Mouse (Mus musculus): ENCODE data around the gene Spire2.

The Spire2 gene

DNA sequence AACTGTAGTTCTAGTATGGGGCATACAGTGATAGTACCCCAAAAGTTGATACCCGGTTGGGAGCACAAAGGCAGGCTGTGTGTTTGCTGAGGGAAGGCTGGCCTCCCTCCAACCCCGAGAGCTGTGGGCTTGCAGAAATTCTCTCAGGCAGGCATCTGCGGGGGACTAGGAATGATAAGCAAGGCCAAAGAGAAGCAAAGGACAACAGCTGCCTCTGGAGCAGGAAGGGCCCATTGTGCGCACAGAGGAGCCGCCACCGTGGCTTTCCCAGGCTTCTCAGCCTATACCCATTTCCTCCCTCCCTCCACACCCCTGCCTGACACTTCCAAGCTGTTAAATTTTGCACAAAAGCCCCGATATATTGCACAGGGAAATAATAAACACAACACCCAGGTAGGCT lies 1.4 kb downstream of the Spire2 start:
- no peak for DNase-seq (ENCODE audit: low spot score)

DNA sequence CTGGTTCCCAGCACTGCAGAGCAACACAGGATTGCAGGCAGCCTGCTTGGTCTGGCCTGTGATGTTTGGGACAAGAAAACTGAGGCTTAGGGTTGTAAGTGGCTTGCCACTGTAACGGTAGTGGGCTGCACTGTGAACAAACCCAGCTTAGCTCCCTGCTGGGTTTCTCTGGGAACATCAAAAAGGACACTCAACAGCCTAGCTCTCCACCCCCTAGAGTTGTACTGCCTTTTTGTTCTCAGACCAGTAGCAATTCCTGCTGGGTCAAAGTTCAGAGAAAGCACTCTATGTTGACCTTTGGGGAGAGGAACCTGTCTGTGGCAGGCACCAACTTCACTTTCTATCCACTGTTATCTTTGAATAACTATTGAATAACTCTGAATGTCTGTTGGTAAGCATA lies 2.0 kb downstream of the Spire2 start:
- no peak for DNase-seq (ENCODE audit: low spot score)

DNA sequence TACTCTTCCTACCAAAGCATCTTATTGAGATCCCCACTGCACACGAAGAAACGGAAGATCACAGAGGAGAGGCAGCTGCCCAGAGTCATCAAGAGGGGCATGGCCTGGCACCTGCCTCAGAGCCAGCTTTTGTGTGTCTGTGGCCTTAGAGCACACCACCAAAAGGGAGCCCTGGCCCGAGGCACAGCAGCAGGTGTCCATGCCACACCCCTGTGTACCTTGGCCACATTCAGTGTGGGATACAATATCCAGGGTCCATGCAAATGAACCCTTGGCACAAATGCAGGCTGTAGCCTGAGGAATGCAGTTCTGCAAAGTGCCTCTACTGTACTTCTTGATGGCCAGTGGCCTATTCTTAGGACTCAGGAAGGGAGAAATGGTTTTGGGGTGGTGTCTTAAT lies 5.0 kb downstream of the Spire2 start:
- DNase-seq (ENCODE audit: low spot score) = no peak

DNA sequence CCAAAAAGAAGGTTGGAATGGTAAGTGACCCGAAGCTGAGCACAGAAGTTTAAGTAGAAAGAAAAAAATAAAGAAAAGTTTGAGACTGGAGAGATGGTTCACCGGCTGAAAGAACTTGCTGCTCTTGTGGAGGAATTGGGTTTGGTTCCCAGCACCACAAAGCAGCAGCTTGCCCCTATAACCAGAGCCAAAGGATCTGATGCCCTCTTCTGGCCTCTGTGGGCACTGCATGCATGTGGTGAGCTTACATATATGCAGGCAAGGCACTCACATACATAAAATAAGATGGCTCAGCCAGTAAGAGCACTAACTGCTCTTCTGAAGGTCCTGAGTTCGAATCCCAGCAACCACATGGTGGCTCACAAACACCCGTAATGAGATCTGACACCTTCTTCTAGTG lies 7.6 kb downstream of the Spire2 start:
- no peak for DNase-seq (ENCODE audit: low spot score)

DNA sequence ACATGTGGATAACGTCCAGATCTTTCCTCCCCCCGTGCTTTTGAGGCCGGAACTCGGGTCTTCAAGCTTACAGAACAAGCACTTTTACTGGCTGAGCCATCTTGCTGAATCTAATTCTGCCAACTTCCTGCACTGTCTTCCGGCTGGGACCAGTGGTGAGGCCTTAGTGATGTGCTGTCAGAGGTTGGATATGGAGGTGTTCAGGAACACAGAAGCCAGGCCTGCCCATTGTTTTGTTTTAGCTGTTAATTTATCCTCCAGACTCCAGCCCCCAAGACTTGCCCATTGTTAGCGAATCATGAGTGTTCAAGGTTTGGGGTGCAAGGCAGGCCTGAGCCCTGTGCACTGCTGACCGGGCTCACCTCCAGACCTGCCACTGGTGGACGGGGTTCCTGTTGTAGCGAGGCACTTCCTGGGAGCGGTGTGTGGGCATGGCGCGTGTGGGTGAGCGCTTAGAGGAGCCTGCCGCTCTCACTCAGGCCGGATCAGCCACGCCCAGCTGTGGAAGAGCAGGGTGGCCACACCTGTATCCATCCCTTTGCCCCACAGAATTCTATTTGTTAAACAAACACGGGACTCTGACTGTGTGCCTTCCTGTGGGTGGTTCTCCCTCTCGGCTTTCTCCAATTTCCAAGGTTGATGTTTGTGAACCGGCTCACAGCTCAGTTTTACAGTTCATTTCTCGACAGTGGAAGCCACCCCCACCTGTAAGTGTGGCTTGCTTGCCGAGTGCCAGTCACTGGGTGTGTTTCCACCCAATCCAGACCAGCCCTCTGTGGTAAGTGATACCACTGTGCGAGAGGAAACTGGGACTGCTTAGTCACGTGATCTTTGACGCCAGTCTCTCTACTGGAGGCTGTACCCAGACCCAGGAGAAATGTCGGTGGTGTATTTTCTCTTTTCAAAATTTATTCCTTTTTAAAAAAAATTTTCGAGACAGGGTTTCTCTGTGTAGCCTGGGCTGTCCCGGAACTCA lies 8.8 kb downstream of the Spire2 start:
- DNase-seq (ENCODE audit: low spot score) = peak; percentile 73

DNA sequence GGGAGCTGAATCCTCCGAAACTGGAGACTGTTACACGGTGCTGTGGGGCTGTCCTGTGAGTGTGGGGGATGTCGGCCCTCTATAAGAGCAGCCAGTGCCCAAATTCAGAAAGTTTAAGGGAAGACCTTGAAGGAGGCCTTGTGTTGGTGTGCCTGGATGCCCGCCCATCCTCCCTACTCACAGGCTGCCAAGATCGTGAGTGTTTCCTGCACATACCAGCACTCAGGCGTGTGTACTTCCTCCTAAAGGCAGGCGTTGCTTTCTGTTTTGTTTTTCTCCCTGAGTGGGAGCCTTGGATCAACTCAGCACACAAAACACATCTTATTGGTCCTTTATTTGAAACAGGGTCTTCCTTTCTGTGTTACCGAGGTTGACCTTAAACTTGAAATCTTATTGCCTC lies 9.7 kb downstream of the Spire2 start:
- DNase-seq (ENCODE audit: low spot score) = no peak

DNA sequence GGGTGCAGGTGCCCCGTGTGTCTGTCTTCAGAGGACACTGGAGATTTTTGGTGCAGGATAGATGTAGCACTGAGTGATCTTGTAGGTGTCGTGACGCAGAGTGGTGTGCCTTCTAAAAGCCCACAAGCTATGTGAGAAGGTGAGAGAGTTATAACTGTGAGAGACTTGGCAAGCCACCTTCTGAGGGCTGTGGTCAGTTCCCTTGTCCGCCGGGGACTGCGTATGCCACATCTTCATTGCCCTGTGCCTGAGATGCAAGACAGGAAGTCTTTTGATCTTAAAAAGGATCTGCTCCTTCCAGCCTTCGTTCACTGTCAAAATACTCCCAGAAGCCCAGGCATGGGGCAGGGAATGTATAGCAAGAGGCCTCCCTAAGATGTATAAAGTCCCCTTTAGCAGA lies 10.4 kb downstream of the Spire2 start:
- no peak for DNase-seq (ENCODE audit: low spot score)

DNA sequence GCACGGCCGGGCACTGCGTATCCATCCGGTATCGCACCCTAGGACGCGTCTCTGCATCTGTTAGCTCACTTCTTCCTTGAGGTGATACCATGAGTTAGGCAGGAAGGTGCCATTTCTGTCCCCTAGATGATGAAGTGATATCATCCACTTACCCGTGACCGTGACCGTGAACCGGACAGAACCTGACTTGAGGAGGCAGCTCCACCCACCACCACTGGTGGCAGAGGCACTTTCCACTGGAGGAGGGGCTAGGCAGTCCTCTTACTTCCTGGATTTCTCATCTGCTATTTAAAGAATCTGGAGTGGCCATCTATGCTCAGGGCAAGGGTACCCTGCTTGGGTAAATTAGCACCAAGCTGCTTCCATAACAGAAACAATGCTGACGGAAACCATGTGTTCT lies 10.9 kb downstream of the Spire2 start:
- no peak for DNase-seq (ENCODE audit: low spot score)

DNA sequence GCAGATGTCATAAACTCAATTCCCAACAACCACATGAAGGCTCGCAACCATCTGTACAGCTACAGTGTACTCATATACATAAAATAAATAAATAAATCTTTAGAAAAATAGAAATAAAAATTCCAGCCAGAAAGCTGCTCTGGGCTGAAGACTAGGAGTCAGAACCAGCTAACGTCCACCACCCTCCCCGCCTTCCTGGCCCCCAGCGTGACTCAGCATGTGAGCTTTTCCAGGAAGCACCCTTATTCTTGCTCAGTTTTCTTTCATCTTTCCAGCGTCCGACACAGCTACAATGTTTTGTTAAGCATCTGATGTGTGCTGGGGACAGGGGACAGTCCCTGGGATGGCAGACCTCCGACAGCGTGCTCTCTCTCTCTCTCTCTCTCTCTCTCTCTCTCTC lies 12.6 kb downstream of the Spire2 start:
- peak; percentile 39 for DNase-seq (ENCODE audit: low spot score)

DNA sequence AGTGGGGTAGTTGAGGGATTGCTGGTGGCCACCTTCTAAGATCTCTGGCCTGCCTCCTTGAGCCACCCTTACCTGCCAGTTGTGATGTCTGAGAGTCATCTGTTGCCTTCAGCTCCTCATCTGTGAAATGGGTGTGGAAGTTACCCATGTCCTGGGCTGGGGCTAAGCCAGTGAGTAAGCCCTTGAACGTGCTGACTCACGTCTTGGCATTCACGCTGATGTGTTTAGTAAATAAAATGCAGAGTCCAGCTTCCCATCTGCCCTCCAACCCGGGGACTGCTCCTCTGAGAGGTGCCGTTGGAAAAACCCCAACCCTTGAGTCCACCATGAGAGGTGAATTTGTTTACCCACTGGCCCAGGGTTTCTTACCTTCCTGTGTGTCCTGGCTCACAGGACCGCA lies 13.3 kb downstream of the Spire2 start:
- DNase-seq (ENCODE audit: low spot score) = no peak

DNA sequence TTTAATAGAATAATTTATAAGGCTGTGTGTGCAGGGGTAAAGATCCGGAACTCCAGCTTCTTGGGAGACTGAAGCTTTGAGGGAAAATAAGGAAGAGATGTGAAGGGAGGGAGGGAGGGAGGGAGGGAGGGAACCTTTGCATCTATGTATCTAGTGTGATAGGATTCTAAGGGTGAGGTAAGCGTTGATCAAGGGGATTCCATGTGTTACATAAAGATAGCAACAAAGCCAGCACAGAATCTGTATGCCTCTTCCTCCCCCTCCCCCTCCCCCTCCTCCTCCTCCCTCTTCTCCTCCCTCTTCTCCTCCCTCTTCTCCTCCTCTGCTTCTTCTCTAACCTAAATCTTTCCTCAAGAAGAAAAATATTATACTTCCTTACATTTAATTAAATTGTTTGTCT lies 14.8 kb downstream of the Spire2 start:
- DNase-seq (ENCODE audit: low spot score) = no peak

DNA sequence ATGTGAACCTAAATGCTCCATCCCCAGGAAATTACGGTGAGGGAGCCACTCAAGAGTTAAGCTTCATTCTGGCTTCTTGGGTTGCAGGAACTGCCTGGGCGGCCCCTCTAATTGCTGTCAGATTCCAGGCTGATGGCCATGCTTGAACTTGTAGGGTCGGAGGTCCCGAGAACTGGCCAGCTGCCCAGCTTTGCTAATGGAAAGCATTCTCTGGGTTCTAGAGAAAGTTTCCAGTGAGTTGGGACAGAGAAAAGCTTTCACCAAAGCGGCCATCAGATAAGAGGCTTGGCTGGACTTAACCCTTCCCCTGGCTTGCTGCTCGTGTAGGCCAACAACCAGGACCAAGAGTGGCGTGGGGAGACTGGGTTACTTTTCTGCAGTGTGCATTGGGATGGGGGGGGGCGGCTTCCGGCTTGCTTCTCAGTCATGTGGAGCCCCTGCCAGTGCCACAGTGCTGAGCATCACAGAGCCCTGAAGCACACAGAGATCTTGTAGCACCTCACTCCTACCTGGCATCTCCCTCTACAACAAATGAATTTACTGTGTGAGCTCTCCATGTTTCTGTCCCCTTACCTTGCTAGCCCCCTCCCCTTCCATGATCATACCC lies 15.8 kb downstream of the Spire2 start:
- peak; percentile 75 for DNase-seq (ENCODE audit: low spot score)

DNA sequence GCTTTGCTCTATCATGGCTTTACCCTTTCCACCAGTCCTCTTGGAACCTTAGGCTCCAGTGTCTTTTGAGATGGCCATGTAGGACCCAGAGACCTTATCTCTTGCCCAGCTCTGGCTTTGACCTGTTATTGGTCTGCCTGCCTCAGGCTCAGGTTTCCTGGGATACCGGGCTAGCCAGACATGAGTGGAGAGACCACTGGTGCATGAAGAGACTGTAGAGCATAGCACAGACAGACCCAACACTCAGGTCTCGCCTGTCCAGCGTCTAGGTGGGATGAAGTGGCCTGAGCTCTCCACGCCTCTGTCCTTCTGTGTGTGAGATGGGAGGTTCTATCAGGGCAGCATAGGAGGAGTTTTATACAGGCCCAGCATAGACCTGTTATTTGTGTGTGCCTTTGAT lies 16.6 kb downstream of the Spire2 start:
- DNase-seq (ENCODE audit: low spot score) = no peak

DNA sequence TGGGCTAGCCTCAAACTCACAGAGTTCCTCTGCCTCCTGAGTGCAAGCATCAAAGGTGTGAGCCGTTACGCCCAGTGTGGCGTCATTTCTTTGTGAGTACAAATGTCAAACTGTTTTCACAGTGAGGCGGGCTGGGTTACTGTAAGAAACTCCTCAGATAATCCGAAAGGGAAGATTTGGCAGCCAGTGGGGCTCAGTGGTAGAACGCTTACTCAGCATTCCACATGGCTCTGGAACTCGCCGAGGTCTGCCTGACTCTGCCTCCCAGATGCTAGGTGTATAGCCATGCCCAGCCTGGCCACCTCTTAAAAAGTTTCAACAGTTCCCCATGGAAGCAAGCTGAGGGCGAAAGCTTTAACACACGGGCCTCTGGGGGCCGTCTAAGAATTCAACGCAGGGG lies 19.6 kb downstream of the Spire2 start:
- DNase-seq (ENCODE audit: low spot score) = no peak

DNA sequence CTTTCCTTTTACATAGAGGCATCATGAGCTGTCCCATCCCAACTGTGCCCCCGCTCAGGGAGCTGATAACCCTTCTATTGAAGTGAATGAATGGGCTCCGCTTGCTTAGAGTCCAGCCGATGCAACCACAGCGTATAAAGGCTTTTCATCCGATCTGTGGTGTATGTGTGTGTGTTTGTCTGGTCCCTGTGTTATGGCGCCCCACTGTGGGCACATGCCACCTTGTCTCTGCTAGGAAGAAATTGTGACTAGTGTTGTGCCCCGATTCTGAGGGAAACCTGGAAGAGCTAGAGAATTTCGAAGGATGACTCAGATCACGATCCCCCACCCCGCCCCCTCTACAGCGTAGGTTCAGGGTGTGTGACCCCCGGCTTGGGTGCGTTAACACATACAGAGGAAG lies 20.3 kb downstream of the Spire2 start:
- DNase-seq (ENCODE audit: low spot score) = peak; percentile 71

DNA sequence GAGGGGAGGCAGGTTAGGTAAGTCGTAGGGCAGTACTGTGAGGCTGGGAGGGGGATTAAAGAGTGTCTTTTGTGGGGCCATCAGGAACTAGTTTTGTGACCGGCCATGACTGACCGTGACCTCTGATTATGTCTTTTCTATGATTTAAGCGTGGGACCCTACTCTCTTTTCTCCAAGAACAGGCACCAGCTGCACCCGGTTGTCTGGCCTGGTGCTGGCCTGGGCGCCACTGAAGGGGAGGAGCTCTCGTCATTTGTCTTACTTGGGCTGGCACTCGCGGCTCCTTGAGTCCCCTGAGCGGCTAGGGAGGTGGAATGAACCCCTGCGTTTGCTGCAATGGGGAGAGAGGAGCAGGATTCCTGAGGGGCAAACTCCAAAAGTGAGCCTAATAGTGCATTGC lies 20.7 kb downstream of the Spire2 start:
- no peak for DNase-seq (ENCODE audit: low spot score)

DNA sequence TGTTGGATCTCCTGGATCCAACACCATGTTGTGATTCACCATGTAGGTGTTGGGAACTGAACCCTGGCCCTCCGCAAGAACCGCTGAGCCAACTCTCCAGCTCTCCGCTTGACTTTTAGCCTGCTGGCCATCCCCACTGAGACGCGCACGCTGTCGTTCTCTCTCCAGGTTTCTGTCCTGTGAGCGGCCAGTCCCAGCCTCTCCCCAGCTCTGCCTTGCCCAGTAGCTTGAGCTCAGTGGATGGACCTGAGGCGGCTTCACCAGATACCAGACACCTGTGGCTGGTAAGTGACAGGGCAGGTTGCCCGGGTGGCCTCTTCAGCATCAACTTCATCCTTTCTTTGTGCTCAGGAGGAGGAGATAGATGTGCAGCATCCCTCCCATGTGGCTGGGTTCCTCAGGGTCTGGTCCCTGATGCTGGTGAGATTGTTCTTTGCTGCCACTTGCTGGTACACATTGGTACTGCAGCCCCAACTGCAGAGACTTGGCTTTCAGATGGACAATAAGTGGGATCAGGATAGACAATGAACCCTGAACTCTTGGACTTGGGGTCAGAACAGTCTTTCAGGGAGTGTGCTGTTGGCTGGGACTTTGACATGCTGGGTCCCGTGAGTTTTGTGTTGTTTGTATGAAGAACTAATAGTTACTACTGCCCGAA lies 28.7 kb downstream of the Spire2 start:
- DNase-seq (ENCODE audit: low spot score) = peak; percentile 74

DNA sequence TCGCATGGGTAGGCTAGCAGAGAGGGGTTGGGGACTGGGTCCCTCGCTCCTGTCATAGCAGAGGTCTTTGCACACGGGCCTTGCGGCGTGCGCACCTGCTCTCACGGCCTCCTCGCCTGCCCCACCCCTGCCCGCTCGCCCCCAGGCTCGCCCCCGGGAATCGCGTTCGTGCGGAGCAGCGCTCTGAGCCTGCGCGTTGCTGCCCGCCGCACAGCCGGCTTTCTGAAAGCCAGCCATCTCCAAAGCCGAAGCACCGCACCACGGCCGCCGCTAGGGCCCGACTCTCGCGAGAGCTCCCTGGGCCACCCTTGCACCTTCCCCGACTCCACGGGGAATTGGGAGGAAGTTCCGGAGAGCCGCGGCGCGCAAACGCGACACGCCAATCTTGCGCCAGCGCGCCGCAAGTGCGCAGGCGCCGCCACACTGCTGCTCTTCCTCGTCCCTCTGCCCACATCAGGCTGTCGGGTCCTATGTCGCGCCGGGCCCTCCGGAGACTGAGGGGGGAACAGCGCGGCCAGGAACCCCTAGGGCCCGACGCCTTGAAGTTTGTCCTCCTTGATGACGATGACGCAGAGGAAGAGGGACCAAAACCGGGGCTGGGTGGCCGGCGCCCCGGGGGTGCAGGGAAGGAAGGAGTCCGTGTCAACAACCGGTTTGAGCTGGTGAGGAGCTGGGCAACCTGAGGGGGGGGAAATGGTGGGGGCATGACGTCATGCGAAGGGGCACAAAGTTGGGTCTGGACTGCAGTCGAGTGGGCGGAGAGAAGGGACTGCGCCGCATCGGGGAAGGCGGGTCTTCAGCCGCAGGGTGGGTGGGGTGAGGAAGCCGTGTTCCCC lies 41.1 kb downstream of the Spire2 start, which contains the start of gene Tcf25:
Gene Tcf25, plus strand, starts transcription at position 351 of the 836 bp plus-strand sequence.
- peak; percentile 96 for DNase-seq (ENCODE audit: low spot score)

DNA sequence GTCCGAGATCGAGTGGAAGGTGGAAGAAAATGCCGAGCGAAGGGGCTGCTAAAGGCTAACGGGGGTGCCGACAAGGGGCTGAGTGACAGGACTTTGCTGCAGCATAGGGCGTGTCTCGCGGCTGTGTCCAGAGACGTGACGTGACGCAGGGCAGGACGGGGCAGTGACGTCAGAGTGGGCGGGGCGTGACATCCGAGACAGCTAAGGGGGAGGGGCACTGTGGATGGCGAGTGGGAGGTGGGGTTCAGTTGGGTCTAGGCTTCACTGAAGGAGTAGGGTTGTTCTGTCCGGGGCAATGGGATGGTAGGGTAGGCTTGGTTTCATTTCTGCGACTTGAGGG lies 41.7 kb downstream of the Spire2 start:
- peak; percentile 95 for DNase-seq (ENCODE audit: low spot score)

DNA sequence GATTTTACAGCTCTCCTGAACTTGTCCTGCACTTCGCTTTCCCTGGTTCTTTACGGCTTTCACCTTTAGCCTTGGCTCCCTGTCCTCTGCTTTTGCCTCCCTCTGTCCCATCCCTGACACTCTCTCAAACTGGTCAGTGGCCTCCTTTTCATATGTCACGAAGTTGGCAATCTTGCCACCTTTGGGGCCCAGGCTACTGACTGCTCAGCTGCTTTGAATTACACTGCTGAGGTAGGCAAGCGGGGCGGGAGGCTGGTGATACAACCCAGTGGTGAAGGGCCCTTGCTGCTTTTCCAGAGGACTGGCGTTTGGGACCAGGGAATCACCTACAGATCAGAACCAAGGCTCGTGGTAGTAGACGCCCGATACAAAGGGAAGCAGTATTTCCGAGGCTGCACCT lies 43.2 kb downstream of the Spire2 start:
- DNase-seq (ENCODE audit: low spot score) = no peak

DNA sequence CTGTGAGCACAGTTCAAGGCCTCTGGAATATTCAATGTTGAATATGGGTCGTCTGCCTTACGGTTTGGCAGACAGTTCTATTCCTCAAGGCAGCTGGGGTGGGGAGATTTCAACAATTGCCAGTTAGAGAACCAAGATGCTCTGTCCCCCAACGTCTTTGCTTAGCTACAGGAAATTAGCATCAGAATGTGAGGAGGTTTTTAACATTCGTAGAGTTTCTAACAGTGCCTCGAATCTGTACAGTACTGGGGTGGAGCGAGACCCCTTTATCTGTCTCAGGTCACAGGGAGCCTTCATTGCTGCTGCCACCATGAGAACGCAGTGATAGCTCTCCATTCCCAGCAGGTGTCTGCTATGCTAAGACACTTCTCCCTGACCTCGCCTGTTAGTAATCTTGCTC lies 43.6 kb downstream of the Spire2 start:
- no peak for DNase-seq (ENCODE audit: low spot score)

DNA sequence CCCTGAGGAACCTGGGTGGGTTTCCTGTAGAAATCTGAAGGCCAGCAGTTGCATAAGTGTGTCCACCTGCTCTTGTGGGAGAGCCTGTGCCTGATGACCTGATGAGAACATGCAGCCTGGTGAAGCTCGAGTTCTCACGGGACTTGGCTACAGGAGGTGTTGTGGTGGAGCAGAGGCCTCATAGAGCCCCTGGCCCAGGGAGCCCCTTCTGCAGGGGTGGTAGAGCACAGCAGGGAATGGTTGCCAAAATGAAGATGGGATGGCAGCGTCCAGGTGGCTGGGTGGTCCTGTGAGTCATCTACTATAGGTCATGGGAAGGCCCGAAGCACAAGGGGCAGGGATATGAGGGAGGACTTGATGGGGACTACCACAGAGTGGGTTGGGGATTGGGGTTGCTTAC lies 49.2 kb downstream of the Spire2 start:
- no peak for DNase-seq (ENCODE audit: low spot score)

Measured in urinary bladder, postnatal 14 days (tissue).